Mouse (Mus musculus) kidney, adult 2 months (tissue): ENCODE data around the gene Dmrtb1.

Experiments used
- CTCF ChIP-seq: fragments of 200-500 bp; conservative IDR thresholded peaks from 2 replicates; pipeline ENCODE4 v1.5.1; 2011; ENCODE audit warnings: low read depth, mild to moderate bottlenecking, control low read depth, low read length, moderate library complexity, mixed read lengths; ENCODE audit not compliant: insufficient read depth, insufficient read length
- POLR2A ChIP-seq: fragments of 200-500 bp; IDR thresholded peaks from one replicate; pipeline ENCODE4 v1.6.1; 2011; ENCODE audit warnings: low read depth, low read length, control low read depth

DNA sequence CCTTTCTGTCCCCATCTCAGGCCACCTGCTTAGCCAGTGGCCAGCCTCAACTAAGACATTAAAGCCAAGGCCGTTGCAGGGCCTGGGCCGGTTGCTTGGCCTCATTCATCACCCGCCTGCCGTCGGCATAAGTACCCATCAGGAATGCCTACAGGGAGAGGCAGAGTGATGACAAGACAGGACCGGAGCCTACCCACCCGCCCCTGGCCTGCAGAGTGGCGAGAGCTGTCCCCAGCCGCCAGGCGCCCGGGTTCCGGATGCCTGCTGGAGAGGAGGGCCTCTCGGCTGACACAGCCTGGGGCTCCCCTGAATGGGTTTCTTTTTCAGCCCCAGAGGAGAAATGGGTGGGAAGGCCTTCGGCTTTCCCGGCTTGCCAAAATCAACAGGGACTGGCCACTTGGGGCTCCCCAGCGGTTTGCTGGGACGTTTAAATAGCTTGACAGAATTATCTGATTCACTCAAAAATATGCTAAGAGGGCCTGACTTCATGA is 55.1 kb downstream of the Dmrtb1 start:
- TF ChIP-seq POLR2A = no peak
- TF ChIP-seq CTCF = no peak
